Mouse (Mus musculus) kidney, adult 2 months (tissue): ENCODE results near the gene Mcf2l.

ENCODE experiments used
- CTCF ChIP-seq: fragments of 200-500 bp; conservative IDR thresholded peaks from 2 replicates; pipeline ENCODE4 v1.5.1; 2011; ENCODE audit warnings: low read depth, mild to moderate bottlenecking, control low read depth, low read length, moderate library complexity, mixed read lengths; ENCODE audit not compliant: insufficient read depth, insufficient read length
- POLR2A ChIP-seq: fragments of 200-500 bp; IDR thresholded peaks from one replicate; pipeline ENCODE4 v1.6.1; 2011; ENCODE audit warnings: low read depth, low read length, control low read depth

DNA sequence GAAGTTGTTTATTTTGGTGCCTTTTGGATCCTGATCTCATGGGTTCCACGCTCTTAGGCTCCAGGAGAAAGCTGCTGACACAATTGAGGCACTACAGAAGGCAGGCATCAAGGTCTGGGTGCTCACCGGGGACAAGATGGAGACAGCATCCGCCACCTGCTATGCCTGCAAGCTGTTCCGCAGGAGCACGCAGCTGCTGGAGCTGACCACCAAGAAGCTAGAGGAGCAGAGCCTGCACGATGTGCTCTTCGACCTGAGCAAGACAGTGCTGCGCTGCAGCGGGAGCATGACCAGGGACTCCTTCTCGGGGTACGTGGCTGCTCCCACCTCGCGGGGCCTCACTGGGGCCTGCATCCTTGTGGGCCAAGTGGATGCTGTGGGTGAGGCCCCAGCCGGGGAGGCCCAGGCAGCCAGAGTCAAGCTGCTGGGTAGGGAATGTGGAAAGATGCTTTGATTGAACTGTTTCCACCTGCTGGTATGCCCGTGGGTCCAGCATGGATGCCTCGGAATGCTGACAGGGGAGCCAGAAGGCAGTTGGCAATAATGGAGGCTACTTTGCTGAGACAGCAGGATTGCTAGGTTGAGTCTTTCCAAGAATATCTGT, 29.2 kb upstream of the Mcf2l start:
- TF ChIP-seq POLR2A (no peak), CTCF (no peak)
